In genomic region chr12:15814249-15815081, GRCm38 (mm10) we compare ENCODE assay signal across 8 mouse cellular contexts. TPM values are rescaled to one million over a fixed set of nuclear protein-coding genes. Genes with fewer than 3 reads are reported as not detected.
DNase-seq lines count a peak whose midpoint lies in the region; ATAC-seq and TF ChIP-seq lines count a peak whose summit lies in the region.

No protein-coding gene starts in this region.

- no peak for ATAC-seq in erythroblast, adult 5-6 weeks (replicated peaks; ENCODE audit: low FRiP score, poor library complexity, severe bottlenecking)
- no peak for ATAC-seq in liver, embryonic 14.5 days (ENCODE audit: insufficient read depth)
- no peak for ATAC-seq in neural tube, embryonic 14.5 days (ENCODE audit: low read depth)

- no peaks in the 10 kb centered on the region for H3K9me3 ChIP-seq in erythroblast, embryonic 14.5 days (ENCODE audit: control insufficient read depth, low read length)
- H3K9me3 ChIP-seq in liver, embryonic 14.5 days (ENCODE audit: control insufficient read depth, low read length), result no peaks in the 10 kb centered on the region
- H3K9me3 ChIP-seq in neural tube, embryonic 14.5 days (ENCODE audit: control insufficient read depth, low read length), result no peaks in the 10 kb centered on the region

- peak overlapping the region; percentile 81 for H3K4me2 ChIP-seq in liver, embryonic 14.5 days (ENCODE audit: low read depth)
- H3K4me2 ChIP-seq in neural tube, embryonic 14.5 days (ENCODE audit: low read depth, low read length), result peak overlapping the region; percentile 84

- intact Hi-C loops in gastrocnemius, adult 2 months (cut with DNase I), result loop anchor here (2.0 to 10.0 kb wide), 11 partner anchors 97 to 718 kb away; no protein-coding TSS in a partner anchor

- H3K9ac ChIP-seq in liver, embryonic 14.5 days (replicated peaks), result peak overlapping the region; percentile 49; the same call in 1 of the 2 replicates
- H3K9ac ChIP-seq in neural tube, embryonic 14.5 days (replicated peaks; ENCODE audit: low read depth, low read length), result peak overlapping the region; percentile 92

- peak overlapping the region; percentile 100 for H3K27ac ChIP-seq in gastrocnemius, adult 2 months
- H3K27ac ChIP-seq in liver, embryonic 14.5 days, result no peak overlapping the region
- H3K27ac ChIP-seq in neural tube, embryonic 14.5 days (ENCODE audit: low read depth, low read length), result peak overlapping the region; percentile 97

- DNase-seq in adrenal gland, postnatal 14 days, result peak; percentile 49
- DNase-seq in gastrocnemius, adult 2 months, result peak; percentile 58
- DNase-seq in induced T-regulatory cell, adult 2 months (ENCODE audit: low read depth), result peak; percentile 84
- DNase-seq in liver, embryonic 14.5 days (ENCODE audit: low read depth in 3 of 3, low spot score in 3 of 3), result no peak
- DNase-seq in thymus, postnatal 0 days (ENCODE audit: low spot score), result peak; percentile 58

- 1% methylated on average over 32 of the region's 32 CpGs for WGBS in liver, embryonic 14.5 days (ENCODE audit: insufficient replicate concordance)
- WGBS in neural tube, embryonic 14.5 days, result under 1% methylated on average over 32 of the region's 32 CpGs

- no peak for TF ChIP-seq CTCF in gastrocnemius, adult 2 months (IDR thresholded peaks at IDR 0.05)
- no peak for TF ChIP-seq CTCF in liver, embryonic 14.5 days (IDR thresholded peaks at IDR 0.05; ENCODE audit: low read depth)

- peak overlapping the region; percentile 65 for H3K4me3 ChIP-seq in erythroblast, embryonic 14.5 days (replicated peaks)
- peak overlapping the region; percentile 97 for H3K4me3 ChIP-seq in gastrocnemius, adult 2 months
- peak overlapping the region; percentile 57 to 66 for H3K4me3 ChIP-seq in liver, embryonic 14.5 days (ENCODE audit: insufficient read depth in 1 of 2, low read depth in 2 of 2, low read length in 2 of 2)
- peak overlapping the region; percentile 98 for H3K4me3 ChIP-seq in neural tube, embryonic 14.5 days (ENCODE audit: low read depth, low read length)

- peaks cover 44% of the 10 kb centered on the region for H3K27me3 ChIP-seq in erythroblast, embryonic 14.5 days (ENCODE audit: control insufficient read depth)
- H3K27me3 ChIP-seq in liver, embryonic 14.5 days (ENCODE audit: control insufficient read depth, insufficient read depth, low read length), result peaks cover 31% of the 10 kb centered on the region
- no peaks in the 10 kb centered on the region for H3K27me3 ChIP-seq in neural tube, embryonic 14.5 days (ENCODE audit: control insufficient read depth, insufficient read depth, low read length)

- TF ChIP-seq EP300 in liver, embryonic 14.5 days (IDR thresholded peaks at IDR 0.05; ENCODE audit: low read depth), result no peak

- H3K4me1 ChIP-seq in erythroblast, embryonic 14.5 days (ENCODE audit: control insufficient read depth), result peaks cover 18% of the 10 kb centered on the region
- peaks cover 0 to 8% of the 10 kb centered on the region in 2 experiments; a peak in 1 of 4 replicates for H3K4me1 ChIP-seq in liver, embryonic 14.5 days (replicated peaks; ENCODE audit: control insufficient read depth in 2 of 2, insufficient read depth in 2 of 2, low read length in 1 of 2)
- H3K4me1 ChIP-seq in neural tube, embryonic 14.5 days (ENCODE audit: control insufficient read depth, insufficient read depth, low read length), result peaks cover 19% of the 10 kb centered on the region; the same call in 1 of the 2 replicates

- H3K36me3 ChIP-seq in erythroblast, embryonic 14.5 days (ENCODE audit: control insufficient read depth), result no peaks in the 10 kb centered on the region
- no peaks in the 10 kb centered on the region for H3K36me3 ChIP-seq in liver, embryonic 14.5 days (replicated peaks; ENCODE audit: control insufficient read depth, insufficient read depth, low read depth)
- no peaks in the 10 kb centered on the region for H3K36me3 ChIP-seq in neural tube, embryonic 14.5 days (ENCODE audit: control insufficient read depth, insufficient read depth, low read length)

RNA-seq across cellular contexts. Expression of gene Trib2, which starts 2.3 kb away (rescaled TPM):
- polyA plus RNA-seq in erythroblast, embryonic 14.5 days (2012), result 0.07 TPM in 1 of 2 replicates, not detected in the other
- 1.3 and 1.7 TPM in 2 replicates for total RNA-seq in erythroblast, adult 5-6 weeks (2015; ENCODE audit: low replicate concordance)
- total RNA-seq in erythroblast, adult 5-6 weeks (2017; ENCODE audit: low replicate concordance), result 0.84 and 1.6 TPM in 2 replicates
- total RNA-seq in adrenal gland, postnatal 14 days (2021), result 16.7 and 24.4 TPM in 2 replicates
- total RNA-seq in gastrocnemius, adult 2 months (2021), result 10 to 100 TPM; 10.0 to 17.8 TPM
- 1.3 and 1.4 TPM in 2 replicates for polyA plus RNA-seq in liver, embryonic 14.5 days (2012; rRNA removed)
- 2.1 TPM in 2 replicates for polyA plus RNA-seq in liver, embryonic 14.5 days (2014; fragmentation: Nextera tagmentation; extraction: Ambion mirVana)
- 145 and 166 TPM in 2 replicates for polyA plus RNA-seq in neural tube, embryonic 14.5 days (2014; fragmentation: Nextera tagmentation; extraction: Ambion mirVana)
- 29.8 and 31.2 TPM in 2 replicates for polyA plus RNA-seq in thymus, postnatal 0 days (2015; fragmentation: Nextera tagmentation; extraction: Ambion mirVana)

Comparison
In these comparisons a context has a peak if more than half of its experiments do, and no peak if none do; other contexts are left out.
1. DNase-seq: peak in adrenal gland, postnatal 14 days (single experiment), gastrocnemius, adult 2 months (single experiment), induced T-regulatory cell, adult 2 months (single experiment) and thymus, postnatal 0 days (single experiment); none in liver, embryonic 14.5 days (0 of 3).
2. Peak in every context shown above with its lines, with median percentiles within 50 percentile points of each other: H3K4me3 ChIP-seq.